Mouse (Mus musculus): ENCODE results near the gene Ubald1.

DNA sequence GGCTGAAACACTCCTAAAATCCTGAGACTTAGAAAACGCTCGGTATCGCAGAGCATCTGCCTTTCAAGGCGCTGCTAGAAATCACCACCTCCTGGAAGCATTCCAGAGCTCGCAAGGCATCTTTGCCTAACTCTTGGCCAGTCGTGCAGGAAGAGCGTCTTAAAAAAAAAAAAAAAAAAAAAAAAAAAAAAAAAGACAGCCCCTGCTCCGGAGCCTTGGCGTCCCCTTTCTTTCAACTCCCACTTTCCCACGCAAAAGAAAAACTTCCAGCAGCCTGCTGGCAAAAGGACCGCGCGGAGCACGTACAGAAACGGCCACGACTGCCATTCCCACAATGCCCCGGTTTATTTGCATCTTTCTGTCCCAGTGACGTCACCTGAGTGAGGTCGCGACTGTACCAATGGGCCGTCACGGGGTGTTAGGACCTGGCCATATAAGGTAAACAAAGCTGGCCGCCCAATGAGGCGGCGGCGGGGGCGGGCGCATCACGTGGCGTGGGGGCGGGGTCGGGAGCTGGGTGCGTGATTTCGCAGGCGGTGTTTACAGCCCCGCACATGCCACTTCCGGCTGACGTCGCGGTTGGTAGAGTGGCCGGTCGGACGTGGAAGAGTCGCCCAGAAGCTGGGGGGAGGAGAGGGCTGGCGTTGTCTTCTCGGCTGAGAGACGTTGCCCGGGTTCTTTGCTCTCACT, at the start of gene Ubald1:
- no peak for TF ChIP-seq CTCF (IDR thresholded peaks at IDR 0.05; ENCODE audit: low read depth, low read length)
- TF ChIP-seq POLR2A (IDR thresholded peaks at IDR 0.05; ENCODE audit: insufficient read depth, low read length): peak; percentile 67

Data from ES-Bruce4 (cell line).